Mouse (Mus musculus): Measurements from ENCODE around the gene Hbs1l. TPM values are rescaled to one million over a fixed set of nuclear protein-coding genes. Genes with fewer than 3 reads are reported as not detected.

Gene Hbs1l
- total RNA-seq (2014; rRNA removed; ENCODE audit: low replicate concordance), result 45.2 and 46.5 TPM in 2 replicates
- polyA plus RNA-seq (2015; fragmentation: Nextera tagmentation; extraction: Ambion mirVana), result 48.8 and 51.0 TPM in 2 replicates

DNA sequence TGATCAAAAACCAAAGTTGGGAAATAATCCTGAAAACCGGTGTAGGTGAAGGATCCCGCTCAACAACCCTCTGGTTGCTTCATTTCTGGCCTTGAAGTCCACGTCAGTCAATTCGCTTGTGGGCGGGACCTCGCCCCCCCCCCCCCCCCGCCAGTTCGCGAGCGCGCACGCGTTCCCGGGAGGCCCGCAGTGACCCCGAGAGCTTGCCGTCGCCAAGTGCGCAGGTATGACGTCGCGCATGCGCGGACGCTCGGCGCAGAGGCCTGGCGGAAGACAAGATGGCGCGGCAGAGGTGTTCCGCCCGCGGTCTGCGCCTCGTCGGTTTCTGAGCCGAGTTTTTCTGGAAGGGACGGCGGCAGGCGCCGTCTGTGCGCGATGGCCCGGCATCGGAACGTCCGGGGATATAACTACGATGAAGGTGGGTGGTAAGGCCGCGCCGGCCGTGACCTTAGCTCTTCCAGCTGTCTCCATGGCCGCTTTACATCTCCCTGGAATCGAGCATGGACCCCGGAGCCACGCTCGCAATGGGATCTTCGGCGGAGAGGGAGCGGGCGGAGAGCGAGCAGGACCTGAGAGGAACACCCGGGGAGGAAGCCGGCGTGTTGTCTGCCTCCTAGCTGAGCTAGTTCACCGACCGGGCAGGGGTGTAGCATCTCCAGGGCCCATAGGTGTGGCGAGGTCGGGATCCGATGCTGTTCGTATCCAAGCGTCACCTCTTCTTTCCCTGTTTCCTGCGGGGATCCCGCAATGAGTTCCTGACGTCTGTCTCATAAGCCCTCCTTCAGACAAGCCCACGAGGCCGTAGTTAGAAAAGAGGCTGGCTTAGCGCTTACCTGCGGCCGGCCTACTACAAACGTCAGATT, at the start of gene Hbs1l:
Gene Hbs1l (plus strand): TSS at position 221 of the 863 bp plus-strand sequence.
- H3K4me3 ChIP-seq (ENCODE audit: low read depth, low read length), result peak within 1 kb of the TSS; percentile 77
- peak within 1 kb of the TSS; percentile 79 for H3K4me2 ChIP-seq (ENCODE audit: low read depth, low read length)
- H3K9ac ChIP-seq (replicated peaks; ENCODE audit: low read depth, low read length), result peak within 1 kb of the TSS; percentile 70
- ATAC-seq (ENCODE audit: insufficient read depth, low read depth), result peak; percentile 98
- peak within 1 kb of the TSS; percentile 56 for H3K27ac ChIP-seq (ENCODE audit: low read depth)
- peaks cover 17% of the 10 kb centered on the region for H3K36me3 ChIP-seq (replicated peaks; ENCODE audit: control insufficient read depth, insufficient read depth, low read length)
- peak; percentile 91 for DNase-seq (ENCODE audit: low spot score)
- no peaks in the 10 kb centered on the region for H3K9me3 ChIP-seq (replicated peaks; ENCODE audit: control insufficient read depth, low read length)
- WGBS, result under 1% methylated on average over 62 of the region's 81 CpGs
- H3K27me3 ChIP-seq (ENCODE audit: control insufficient read depth, insufficient read depth, low read length), result no peaks in the 10 kb centered on the region
- peaks cover 8% of the 10 kb centered on the region for H3K4me1 ChIP-seq (ENCODE audit: control insufficient read depth, insufficient read depth)
- TF ChIP-seq CTCF (IDR thresholded peaks at IDR 0.05; ENCODE audit: low read depth) (no peak), EP300 (IDR thresholded peaks at IDR 0.05; ENCODE audit: low read depth) (no peak)

DNA sequence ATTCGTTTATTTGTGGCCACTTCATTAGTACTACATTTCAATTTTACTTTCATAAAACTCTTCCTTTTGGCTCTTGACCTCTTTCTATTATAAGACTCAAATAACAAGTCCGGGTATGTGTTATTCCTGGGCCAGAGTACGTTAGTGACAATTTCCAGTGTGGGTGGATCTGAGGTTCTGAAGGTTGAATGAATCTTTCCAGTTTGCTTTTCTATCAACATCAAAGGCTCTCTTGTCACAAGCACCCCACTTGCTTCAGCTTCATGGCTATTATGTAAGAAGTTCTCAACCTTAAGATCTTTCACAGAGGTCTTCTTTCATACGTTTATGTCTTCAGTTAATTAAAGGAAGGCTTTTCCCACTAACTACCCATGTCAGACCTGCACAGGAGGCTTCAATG, 47.2 kb upstream of the Hbs1l start:
- Histone ChIP-seq H3K36me3 (replicated peaks; ENCODE audit: control insufficient read depth, insufficient read depth, low read length) (no peaks in the 10 kb centered on the region), H3K27ac (ENCODE audit: low read depth) (no peak overlapping the region), H3K4me3 (ENCODE audit: low read depth, low read length) (no peak overlapping the region), H3K4me1 (ENCODE audit: control insufficient read depth, insufficient read depth) (no peaks in the 10 kb centered on the region), H3K9me3 (replicated peaks; ENCODE audit: control insufficient read depth, low read length) (no peaks in the 10 kb centered on the region), H3K4me2 (ENCODE audit: low read depth, low read length) (no peak overlapping the region), H3K9ac (replicated peaks; ENCODE audit: low read depth, low read length) (no peak overlapping the region), H3K27me3 (ENCODE audit: control insufficient read depth, insufficient read depth, low read length) (no peaks in the 10 kb centered on the region)
- ATAC-seq (ENCODE audit: insufficient read depth, low read depth) (no peak), DNase-seq (ENCODE audit: low spot score) (no peak)
- 62% methylated on average over 4 of the region's 4 CpGs for WGBS
- no peak for TF ChIP-seq EP300 (IDR thresholded peaks at IDR 0.05; ENCODE audit: low read depth)
- TF ChIP-seq CTCF (IDR thresholded peaks at IDR 0.05; ENCODE audit: low read depth), result no peak

DNA sequence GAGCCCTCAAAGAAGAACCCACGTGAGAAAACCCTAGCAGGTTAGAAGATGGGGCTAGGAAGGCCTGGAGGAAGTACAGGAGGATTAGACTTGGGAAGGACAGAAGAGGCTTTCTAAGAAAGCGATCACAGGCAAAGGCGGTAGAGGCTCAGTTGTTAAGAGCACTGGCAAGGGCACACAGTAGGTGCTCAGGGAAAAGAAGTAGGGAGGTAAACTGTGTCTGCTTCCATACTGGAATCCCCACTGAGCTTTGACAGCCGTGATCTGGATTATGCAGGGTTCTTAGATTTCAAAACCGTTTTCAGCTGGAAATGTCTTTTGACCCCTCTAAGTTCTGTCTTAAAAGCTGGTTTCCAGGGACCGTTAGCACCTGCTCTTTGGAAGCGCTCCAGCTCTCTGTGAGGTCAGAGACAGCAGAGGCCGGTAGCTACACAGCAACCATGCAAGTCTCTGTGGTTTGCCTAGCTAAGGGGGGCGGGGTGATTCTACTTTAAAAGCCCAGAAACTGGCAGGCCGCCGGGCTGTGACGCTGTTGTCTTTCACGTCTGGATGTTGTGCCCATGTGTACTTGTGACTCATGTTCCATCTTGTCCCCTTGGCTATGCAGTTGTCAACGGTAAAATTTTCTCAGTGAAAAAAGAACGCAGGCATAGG, 43.8 kb upstream of the Hbs1l start:
- no peak overlapping the region for H3K4me3 ChIP-seq (ENCODE audit: low read depth, low read length)
- H3K9me3 ChIP-seq (replicated peaks; ENCODE audit: control insufficient read depth, low read length), result no peaks in the 10 kb centered on the region
- ATAC-seq (ENCODE audit: insufficient read depth, low read depth) (no peak), DNase-seq (ENCODE audit: low spot score) (no peak)
- no peak overlapping the region for H3K4me2 ChIP-seq (ENCODE audit: low read depth, low read length)
- no peaks in the 10 kb centered on the region for H3K27me3 ChIP-seq (ENCODE audit: control insufficient read depth, insufficient read depth, low read length)
- no peaks in the 10 kb centered on the region for H3K4me1 ChIP-seq (ENCODE audit: control insufficient read depth, insufficient read depth)
- peak overlapping the region; percentile 15; the same call in 1 of the 2 replicates for H3K27ac ChIP-seq (ENCODE audit: low read depth)
- H3K36me3 ChIP-seq (replicated peaks; ENCODE audit: control insufficient read depth, insufficient read depth, low read length), result no peaks in the 10 kb centered on the region
- 51% methylated on average over 15 of the region's 15 CpGs for WGBS
- H3K9ac ChIP-seq (replicated peaks; ENCODE audit: low read depth, low read length), result no peak overlapping the region
- TF ChIP-seq CTCF (IDR thresholded peaks at IDR 0.05; ENCODE audit: low read depth) (no peak), EP300 (IDR thresholded peaks at IDR 0.05; ENCODE audit: low read depth) (no peak)

DNA sequence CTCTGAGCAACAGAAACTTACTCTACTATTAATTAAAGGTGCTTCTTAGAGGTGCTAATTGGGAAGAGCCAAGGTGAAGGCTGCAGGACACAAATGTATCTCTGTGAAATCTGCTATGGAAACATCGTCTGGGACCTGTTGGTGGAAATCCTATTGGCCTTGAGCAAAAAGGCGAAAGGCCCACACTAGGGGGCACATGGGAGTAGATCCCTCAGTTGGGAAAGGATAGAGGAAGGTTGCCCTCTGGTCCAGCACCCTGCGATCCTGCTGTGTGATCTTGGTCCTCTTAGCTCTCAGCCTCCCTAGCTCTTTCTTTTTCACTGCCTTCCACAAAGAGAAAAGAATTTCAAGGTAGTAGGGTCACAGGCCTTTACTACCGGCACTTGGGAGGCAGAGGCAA, 43.0 kb upstream of the Hbs1l start:
- Histone ChIP-seq H3K9me3 (replicated peaks; ENCODE audit: control insufficient read depth, low read length) (no peaks in the 10 kb centered on the region), H3K27ac (ENCODE audit: low read depth) (no peak overlapping the region), H3K36me3 (replicated peaks; ENCODE audit: control insufficient read depth, insufficient read depth, low read length) (no peaks in the 10 kb centered on the region), H3K4me3 (ENCODE audit: low read depth, low read length) (no peak overlapping the region), H3K9ac (replicated peaks; ENCODE audit: low read depth, low read length) (no peak overlapping the region), H3K4me1 (ENCODE audit: control insufficient read depth, insufficient read depth) (no peaks in the 10 kb centered on the region), H3K27me3 (ENCODE audit: control insufficient read depth, insufficient read depth, low read length) (no peaks in the 10 kb centered on the region), H3K4me2 (ENCODE audit: low read depth, low read length) (no peak overlapping the region)
- WGBS, result 74% methylated on average over 4 of the region's 4 CpGs
- TF ChIP-seq CTCF (IDR thresholded peaks at IDR 0.05; ENCODE audit: low read depth) (no peak), EP300 (IDR thresholded peaks at IDR 0.05; ENCODE audit: low read depth) (no peak)
- ATAC-seq (ENCODE audit: insufficient read depth, low read depth), result no peak
- no peak for DNase-seq (ENCODE audit: low spot score)

DNA sequence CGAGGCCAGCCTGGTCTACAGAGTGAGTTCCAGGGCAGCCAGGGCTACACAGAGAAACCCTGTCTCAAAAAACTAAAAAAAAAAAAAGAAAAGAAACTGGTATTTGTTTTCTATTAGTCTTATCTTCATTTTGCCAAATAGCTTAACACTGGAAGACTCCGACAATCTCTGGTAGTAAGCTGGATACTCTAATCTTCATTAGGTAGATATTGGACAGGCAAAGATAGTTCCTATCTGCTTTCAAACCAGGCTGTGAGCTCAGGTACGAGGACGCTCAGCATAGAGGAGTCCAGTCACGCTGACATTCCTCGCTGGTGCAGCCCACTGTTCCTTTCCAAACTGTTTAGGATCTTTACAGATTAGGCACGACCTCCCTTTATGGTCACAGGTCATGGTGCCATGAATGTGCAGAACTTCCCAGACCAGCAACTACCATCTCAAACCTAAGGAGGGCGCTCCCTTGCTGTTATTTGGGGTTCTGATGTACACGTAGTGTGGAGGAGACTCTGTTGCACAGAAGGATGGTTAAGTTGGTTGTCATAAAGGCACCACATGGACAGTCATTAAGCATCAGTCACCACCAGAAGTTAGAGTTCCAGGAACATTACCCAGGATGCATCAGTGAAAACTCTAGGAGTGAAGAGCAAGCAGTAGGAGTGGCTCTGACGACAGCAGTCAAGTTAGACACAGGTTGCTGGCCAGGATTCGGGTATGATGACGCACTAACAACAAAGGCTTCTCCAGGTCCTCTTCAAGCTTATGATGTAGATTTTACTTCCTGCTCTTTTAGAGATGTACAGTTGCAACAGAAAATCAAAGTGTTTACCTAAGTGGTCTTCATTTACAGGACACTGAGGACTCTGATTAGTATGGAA, 41.3 kb upstream of the Hbs1l start:
- Histone ChIP-seq H3K36me3 (replicated peaks; ENCODE audit: control insufficient read depth, insufficient read depth, low read length) (no peaks in the 10 kb centered on the region), H3K4me1 (ENCODE audit: control insufficient read depth, insufficient read depth) (no peaks in the 10 kb centered on the region), H3K4me2 (ENCODE audit: low read depth, low read length) (no peak overlapping the region), H3K4me3 (ENCODE audit: low read depth, low read length) (no peak overlapping the region), H3K9me3 (replicated peaks; ENCODE audit: control insufficient read depth, low read length) (no peaks in the 10 kb centered on the region), H3K9ac (replicated peaks; ENCODE audit: low read depth, low read length) (no peak overlapping the region), H3K27ac (ENCODE audit: low read depth) (no peak overlapping the region), H3K27me3 (ENCODE audit: control insufficient read depth, insufficient read depth, low read length) (no peaks in the 10 kb centered on the region)
- 70% methylated on average over 12 of the region's 12 CpGs for WGBS
- ATAC-seq (ENCODE audit: insufficient read depth, low read depth) (no peak), DNase-seq (ENCODE audit: low spot score) (no peak)
- no peak for TF ChIP-seq CTCF (IDR thresholded peaks at IDR 0.05; ENCODE audit: low read depth)
